Mouse (Mus musculus): Measurements from ENCODE around the gene Defb22.

DNA sequence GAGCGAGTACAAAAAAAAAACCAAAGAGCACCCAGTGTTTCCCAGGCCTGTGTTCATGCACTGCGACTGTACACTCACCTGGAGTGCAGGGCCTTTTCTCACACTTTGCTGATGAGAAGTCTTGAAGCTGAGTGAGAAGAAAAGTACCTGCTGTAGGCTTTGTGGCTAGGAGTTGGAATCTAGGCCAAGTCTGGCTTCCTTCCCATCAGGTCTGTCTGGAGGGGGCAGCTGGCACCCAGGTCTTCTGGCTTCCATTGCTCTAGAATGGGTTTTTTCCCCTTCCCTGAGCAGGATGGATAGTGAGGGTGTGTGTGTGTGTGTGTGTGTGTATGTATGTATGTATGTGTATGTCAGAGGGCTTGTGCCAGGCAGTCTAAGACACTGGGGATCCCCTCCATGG is 50.1 kb downstream of the Defb22 start:
- no peak for TF ChIP-seq POLR2A (IDR thresholded peaks at IDR 0.05; ENCODE audit: borderline replicate concordance, control insufficient read depth, low read depth, low read length)
- TF ChIP-seq CTCF (IDR thresholded peaks at IDR 0.05; ENCODE audit: control insufficient read depth, insufficient read depth, low read length): no peak

Data from bone marrow, adult 2 months (tissue).